Mouse (Mus musculus) heart, postnatal 25 days (tissue): ENCODE data around the gene Pacs1. TPM values are rescaled to one million over a fixed set of nuclear protein-coding genes. Genes with fewer than 3 reads are reported as not detected.
"Not testable (repeated sequence)": the region's sequence is repeated elsewhere in the genome, so short reads cannot be mapped to it uniquely, and the experiment has no call there.

ENCODE experiments used
- DNase-seq: peaks from one replicate; pipeline ENCODE4 v3.0.0; 2022; ENCODE audit warnings: low spot score
- intact Hi-C: fragments of 180-260 bp; cut with DNase I; formaldehyde crosslinking; loops from one replicate; pipeline ENCODE4 v1.15.1; 2025
- total RNA-seq, 2 experiments: library from RNA; stranded (reverse); gene quantifications; 2 replicates each; pipeline ENCODE4 v1.2.3; 2021

Gene Pacs1
- total RNA-seq, 2 experiments from 2014 or later = 21.1 TPM

DNA sequence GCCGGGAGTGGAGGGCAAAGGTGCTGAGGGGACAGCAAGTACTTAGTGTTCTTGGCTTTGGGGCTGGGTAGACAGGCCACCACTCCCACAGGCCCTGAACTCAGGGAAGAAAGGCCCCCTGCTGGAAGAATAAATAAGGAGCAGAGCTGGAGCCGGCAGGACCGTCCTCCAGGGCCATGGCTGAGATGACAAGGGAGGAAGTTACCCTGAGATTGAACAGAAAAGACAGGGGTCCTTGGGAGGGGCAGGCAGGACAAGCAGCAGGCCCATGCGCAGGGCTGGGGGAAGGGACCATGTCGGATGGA is 164.7 kb downstream of the Pacs1 start:
- DNase-seq = no peak
- intact Hi-C loops = loop anchor here (5.0 kb wide), 2 partner anchors 189 to 259 kb away; partner anchors contain the start of genes Banf1, Eif1ad, Gal3st3 and Sf3b2

GRCm38 (mm10) chr19:5107556-5108270 is 165.2 kb downstream of the Pacs1 start:
- intact Hi-C loops = loop anchor here (2.0 to 5.0 kb wide), 3 partner anchors 19 to 260 kb away; partner anchors contain the start of genes Banf1, Eif1ad, Gal3st3 and Sf3b2
- DNase-seq = no peak

DNA sequence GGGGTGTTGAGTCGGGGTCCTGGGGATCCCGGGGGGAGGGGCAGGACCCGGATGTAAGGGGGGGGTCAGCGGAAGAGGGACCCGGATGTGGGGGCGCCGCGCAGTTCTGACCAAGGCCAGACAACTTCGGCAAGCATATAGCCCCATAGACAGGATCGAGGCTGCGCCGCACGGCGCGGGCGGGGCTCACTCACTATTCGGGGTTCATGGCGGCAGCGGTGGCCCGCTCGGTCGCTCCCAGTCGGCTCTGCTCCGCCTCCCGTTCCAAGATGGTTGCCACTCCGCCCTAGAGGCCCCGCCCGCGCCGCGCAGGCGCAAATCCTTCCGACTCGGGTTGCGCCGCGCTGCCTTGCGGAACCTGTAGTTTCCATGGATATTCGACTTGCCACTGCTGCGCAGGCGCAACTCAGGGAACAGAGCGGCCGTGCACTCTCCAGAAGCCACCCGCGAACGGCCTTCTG is 166.2 kb downstream of the Pacs1 start, which contains the start of gene Rab1b:
Gene Rab1b, minus strand, starts transcription at position 342 of the 461 bp plus-strand sequence.
- peak; percentile 96 for DNase-seq
- intact Hi-C loops = loop anchor here (2.0 to 5.0 kb wide), 3 partner anchors 18 to 261 kb away; partner anchors contain the start of genes Banf1, Eif1ad, Gal3st3 and Sf3b2

GRCm38 (mm10) chr19:5106074-5106473 is 166.8 kb downstream of the Pacs1 start:
- DNase-seq = no peak

GRCm38 (mm10) chr19:5098363-5099143 is 174.4 kb downstream of the Pacs1 start, which contains the start of gene Cnih2:
Cnih2 (minus strand) TSS chr19:5098521.
- DNase-seq = peak; percentile 38
- intact Hi-C loops = no loop called here

More at GRCm38 (mm10) chr19:5106074-5106473, 166.8 kb downstream of the Pacs1 start:
- intact Hi-C loops = loop anchor here (2.0 to 5.0 kb wide), 3 partner anchors 17 to 261 kb away; partner anchors contain the start of genes Banf1, Eif1ad, Gal3st3 and Sf3b2

DNA sequence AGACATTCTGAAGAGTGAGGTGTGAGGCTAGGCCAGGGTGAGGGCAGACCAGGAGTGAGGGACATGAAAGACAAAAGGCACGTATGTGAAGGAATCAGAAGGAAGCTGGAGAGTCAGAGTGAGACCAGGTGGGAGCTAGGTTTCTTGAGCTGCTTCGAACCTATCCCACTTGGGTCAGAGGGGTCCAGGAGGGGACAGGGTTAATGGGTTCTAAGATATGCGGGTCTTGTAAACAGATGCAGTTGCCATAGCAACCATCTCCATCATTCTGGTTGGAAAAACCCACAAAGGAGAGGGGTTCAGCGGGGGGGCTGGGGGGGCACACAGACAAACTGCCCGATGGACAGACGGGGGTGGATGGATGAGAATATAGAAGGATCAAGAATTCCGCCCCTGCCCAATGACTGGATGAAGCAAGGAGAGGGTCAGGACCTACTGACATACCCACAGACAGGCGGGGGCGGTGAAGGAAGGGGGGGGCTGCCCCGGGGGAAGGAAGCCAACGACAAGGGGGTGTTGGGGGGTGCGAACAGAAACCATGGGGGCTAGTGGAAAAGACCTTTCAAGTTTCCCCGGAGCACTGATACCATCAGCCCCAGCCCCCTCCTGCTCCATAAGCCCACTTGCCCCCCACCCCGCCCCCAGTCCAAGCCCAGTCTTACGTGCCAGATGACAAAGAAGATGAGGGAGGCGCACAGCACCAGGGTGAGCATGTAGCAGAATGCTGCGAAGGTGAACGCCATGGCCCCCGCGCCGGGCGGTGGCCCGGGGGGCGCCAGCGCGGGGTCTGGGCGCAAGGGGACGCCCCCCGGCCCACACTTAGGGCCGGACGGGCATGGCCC is 175.2 kb downstream of the Pacs1 start:
- intact Hi-C loops = no loop called here
- DNase-seq = no peak

- intact Hi-C loops = loop anchor here (2.0 kb wide), 1 partner anchor 43 kb away; no protein-coding TSS in a partner anchor
- no peak for DNase-seq
These were observed 176.9 kb downstream of the Pacs1 start for GRCm38 (mm10) chr19:5095887-5096474.

DNA sequence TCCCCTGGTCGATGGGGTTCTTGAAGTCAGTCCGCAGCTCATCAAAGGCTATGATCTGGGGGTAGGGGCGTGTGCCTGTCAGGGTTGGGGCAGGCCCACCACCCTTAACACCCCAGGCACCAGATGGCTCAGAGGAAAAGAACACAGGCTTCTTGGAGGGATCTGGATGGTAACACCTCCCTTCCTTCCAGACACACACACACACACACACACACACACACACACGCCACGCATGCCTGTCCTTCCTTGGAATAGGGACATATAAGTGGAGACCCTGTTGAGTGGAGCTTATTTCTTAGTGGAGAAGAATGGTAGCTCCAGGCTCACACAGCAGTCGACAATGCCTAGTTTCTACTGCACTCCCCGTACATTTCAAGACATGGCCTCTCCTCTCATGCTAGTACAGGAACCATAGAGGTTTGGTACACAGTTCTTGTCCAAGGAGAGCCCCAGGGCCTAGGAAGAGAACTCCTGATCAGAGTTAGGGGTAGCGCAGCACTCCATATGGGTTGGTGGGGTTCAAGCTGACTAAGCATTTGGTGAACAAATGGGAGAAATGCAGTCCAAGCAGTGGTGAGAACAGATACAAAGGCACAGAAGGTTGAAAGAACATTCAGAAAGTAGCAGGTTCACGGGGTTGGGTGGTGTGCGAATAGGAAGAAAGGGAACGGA is 178.0 kb downstream of the Pacs1 start:
- DNase-seq = no peak
- intact Hi-C loops = loop anchor here (2.0 kb wide), 1 partner anchor 44 kb away; no protein-coding TSS in a partner anchor

DNA sequence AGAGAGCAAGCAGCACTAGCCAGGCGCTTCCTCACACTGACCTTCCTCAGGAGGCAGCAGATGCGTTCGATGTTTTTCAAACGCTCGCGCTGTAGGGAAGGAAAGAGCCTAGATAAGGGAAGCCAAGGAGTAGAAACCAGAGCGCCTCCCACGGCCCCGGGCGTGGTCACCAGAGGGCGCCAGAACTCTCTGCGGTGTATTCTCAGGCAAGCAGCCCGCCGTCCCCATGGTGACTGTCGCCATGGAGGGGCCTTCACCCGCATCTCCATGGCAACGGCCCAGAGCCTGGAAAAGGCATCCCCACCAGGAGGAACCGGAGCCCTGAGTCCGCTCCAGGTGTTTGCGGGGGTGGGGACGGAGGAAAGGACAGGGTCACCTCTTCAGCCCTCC is 178.7 kb downstream of the Pacs1 start:
- DNase-seq = peak; percentile 70
- intact Hi-C loops = loop anchor here (2.0 kb wide), 1 partner anchor 45 kb away; no protein-coding TSS in a partner anchor

DNA sequence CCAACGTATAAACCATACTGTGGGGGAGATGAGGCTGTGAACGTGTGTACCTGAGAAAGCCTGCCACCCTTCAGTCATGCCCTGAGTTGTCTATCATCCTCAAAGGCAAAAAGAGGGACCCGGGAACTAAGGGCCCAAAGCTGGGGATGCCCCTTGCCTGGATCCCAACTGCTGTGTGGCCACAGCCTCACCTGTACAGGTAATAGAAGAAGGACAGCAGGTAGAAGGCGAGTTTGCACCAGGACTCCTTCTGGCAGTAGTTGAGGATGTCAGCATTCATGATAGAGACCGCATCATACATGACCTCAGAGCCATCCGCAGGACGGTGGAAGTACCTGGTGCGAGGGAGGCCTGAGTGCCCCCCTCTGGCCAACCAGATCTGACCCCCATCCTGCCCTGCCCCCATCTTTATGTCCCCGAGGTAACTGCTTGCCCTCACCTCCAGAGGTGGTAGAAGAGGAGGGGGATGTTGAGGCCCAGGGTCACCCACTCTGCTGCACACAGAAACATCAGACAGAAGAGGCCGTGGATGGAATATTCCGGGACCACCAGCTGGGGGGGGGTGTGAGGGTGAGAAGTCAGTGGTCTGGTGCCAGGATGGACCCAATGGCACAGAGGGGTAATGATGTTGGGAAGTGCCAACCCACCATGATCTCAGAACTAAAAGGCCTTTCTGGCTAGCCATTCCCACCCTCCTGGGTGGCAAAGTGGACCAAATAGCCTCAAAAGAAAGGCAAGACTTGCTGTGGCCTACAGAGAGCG is 179.3 kb downstream of the Pacs1 start:
- intact Hi-C loops = loop anchor here (2.0 kb wide), 1 partner anchor 45 kb away; no protein-coding TSS in a partner anchor
- DNase-seq = no peak

DNA sequence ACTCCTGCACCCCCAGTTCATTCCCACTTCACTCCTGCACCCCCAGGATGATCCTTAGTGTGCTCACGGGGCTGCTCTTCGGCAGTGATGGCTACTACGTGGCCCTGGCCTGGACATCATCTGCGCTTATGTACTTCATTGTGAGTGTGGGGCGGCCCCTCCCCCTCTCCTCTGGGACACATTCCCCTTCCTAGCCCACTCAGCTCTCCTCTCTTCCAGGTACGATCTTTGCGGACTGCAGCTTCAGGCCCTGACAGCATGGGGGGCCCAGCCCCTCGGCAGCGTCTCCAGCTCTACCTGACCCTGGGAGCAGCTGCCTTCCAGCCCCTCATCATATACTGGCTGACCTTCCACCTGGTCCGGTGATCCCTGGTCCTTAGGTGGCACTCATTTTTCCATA is 180.8 kb downstream of the Pacs1 start:
- intact Hi-C loops = no loop called here
- no peak for DNase-seq

GRCm38 (mm10) chr19:5089324-5089723 is 183.6 kb downstream of the Pacs1 start:
- intact Hi-C loops = loop anchor here (2.0 kb wide), 1 partner anchor 17 kb away; the partner anchor contains the start of gene Rab1b
- no peak for DNase-seq

- intact Hi-C loops = loop anchor here (2.0 kb wide), 1 partner anchor 19 kb away; the partner anchor contains the start of gene Rab1b
These were observed 184.8 kb downstream of the Pacs1 start, which contains the start of gene Yif1a for GRCm38 (mm10) chr19:5087884-5088728. Yif1a (plus strand) TSS chr19:5088538.

DNA sequence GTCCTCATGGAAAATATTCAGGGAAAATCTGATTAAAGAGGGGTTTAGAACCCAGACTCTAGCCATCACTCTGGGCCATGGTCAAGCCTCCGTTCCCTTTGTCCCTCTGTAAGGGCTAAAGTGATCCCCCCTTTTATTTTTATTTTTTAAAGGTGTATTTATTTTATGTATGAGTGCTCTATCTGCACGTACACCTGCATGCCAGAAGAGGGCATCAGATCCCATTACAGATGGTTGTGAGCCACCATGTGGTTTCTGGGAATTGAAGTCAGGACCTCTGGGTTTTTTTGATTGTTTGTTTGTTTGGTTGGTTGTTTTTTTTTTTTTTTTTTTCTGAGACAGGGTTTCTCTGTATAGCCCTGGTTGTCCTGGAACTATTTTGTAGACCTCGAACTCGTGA is 186.4 kb downstream of the Pacs1 start:
- DNase-seq, intact Hi-C loops: not testable (repeated sequence)

More at GRCm38 (mm10) chr19:5087884-5088728, 184.8 kb downstream of the Pacs1 start, which contains the start of gene Yif1a:
- DNase-seq = peak; percentile 94

GRCm38 (mm10) chr19:5085145-5085863 is 187.6 kb downstream of the Pacs1 start, which contains the start of gene Tmem151a:
Tmem151a (minus strand) TSS chr19:5085531.
- intact Hi-C loops = no loop called here
- DNase-seq = no peak

- intact Hi-C loops = loop anchor here (5.0 kb wide), 1 partner anchor 37 kb away; no protein-coding TSS in a partner anchor
- no peak for DNase-seq
These were observed 188.1 kb downstream of the Pacs1 start for GRCm38 (mm10) chr19:5084834-5085144.
